In genomic region chrX:106485671-106486070, GRCm38 (mm10) we compare ENCODE assay signal across 9 mouse cellular contexts. TPM values are rescaled to one million over a fixed set of nuclear protein-coding genes. Genes with fewer than 3 reads are reported as not detected.
DNase-seq lines count a peak whose midpoint lies in the region; ATAC-seq and TF ChIP-seq lines count a peak whose summit lies in the region.
"Had no signal": no experiment of that assay in that cellular context is flagged by ENCODE, and none has a peak within 500 bp of the region (broad histone marks: within the 10 kb centered on the region; RNA-seq: fewer than 3 reads in every experiment).

No protein-coding gene starts in this region.

- DNase-seq in kidney, postnatal 0 days (ENCODE audit: low spot score) = no peak
- no peak for DNase-seq in kidney, adult 18-20 months
- DNase-seq in intestine, embryonic 14.5 days (ENCODE audit: low spot score) = peak; percentile 50
- DNase-seq in midbrain, postnatal 0 days (ENCODE audit: low spot score) = no peak
- no peak for DNase-seq in urinary bladder, adult 18-20 months (ENCODE audit: low spot score in 2 of 2)
- no peak for DNase-seq in urinary bladder, postnatal 4 days (ENCODE audit: low spot score in 2 of 2)
- DNase-seq in frontal cortex, postnatal 10 days (ENCODE audit: low spot score in 2 of 2) = no peak

- no peaks in the 10 kb centered on the region for H3K9me3 ChIP-seq in kidney, postnatal 0 days (replicated peaks; ENCODE audit: low read length)
- no peaks in the 10 kb centered on the region for H3K9me3 ChIP-seq in embryonic facial prominence, embryonic 13.5 days
- H3K9me3 ChIP-seq in intestine, embryonic 14.5 days (ENCODE audit: control insufficient read depth, low read length) = no peaks in the 10 kb centered on the region
- H3K9me3 ChIP-seq in midbrain, postnatal 0 days (ENCODE audit: low read length) = no peaks in the 10 kb centered on the region

- peak overlapping the region; percentile 67 for H3K4me2 ChIP-seq in kidney, postnatal 0 days (ENCODE audit: low read length)
- peak overlapping the region; percentile 63 for H3K4me2 ChIP-seq in embryonic facial prominence, embryonic 13.5 days
- H3K4me2 ChIP-seq in intestine, embryonic 14.5 days (ENCODE audit: low read length) = peak overlapping the region; percentile 53
- H3K4me2 ChIP-seq in midbrain, postnatal 0 days (ENCODE audit: low read depth, low read length, poor library complexity, severe bottlenecking) = peak overlapping the region; percentile 57

- H3K27me3 ChIP-seq in kidney, postnatal 0 days (ENCODE audit: insufficient read depth, low read length) = no peaks in the 10 kb centered on the region
- H3K27me3 ChIP-seq in embryonic facial prominence, embryonic 13.5 days = peaks cover 31% of the 10 kb centered on the region
- H3K27me3 ChIP-seq in intestine, embryonic 14.5 days (replicated peaks; ENCODE audit: control insufficient read depth, insufficient read depth, low read length) = peaks cover 15% of the 10 kb centered on the region; the same call in 1 of the 2 replicates
- peaks cover 14% of the 10 kb centered on the region; the same call in 1 of the 2 replicates for H3K27me3 ChIP-seq in midbrain, postnatal 0 days (ENCODE audit: insufficient read depth, low read length)

- ATAC-seq in kidney, postnatal 0 days (replicated peaks; ENCODE audit: low FRiP score, low read depth) = peak; percentile 54
- ATAC-seq in embryonic facial prominence, embryonic 13.5 days (ENCODE audit: insufficient number of reproducible peaks, insufficient read depth, low FRiP score, low TSS enrichment, low read depth) = peak; percentile 20; the same call in 1 of the 2 replicates
- ATAC-seq in intestine, embryonic 14.5 days (replicated peaks; ENCODE audit: low FRiP score, low TSS enrichment, low read depth) = peak; percentile 74; the same call in 1 of the 2 replicates
- peak; percentile 41; the same call in 1 of the 2 replicates for ATAC-seq in midbrain, postnatal 0 days (ENCODE audit: low FRiP score)

- no peaks in the 10 kb centered on the region for H3K4me1 ChIP-seq in kidney, postnatal 0 days (replicated peaks; ENCODE audit: insufficient read depth, low read length)
- H3K4me1 ChIP-seq in embryonic facial prominence, embryonic 13.5 days = no peaks in the 10 kb centered on the region
- no peaks in the 10 kb centered on the region for H3K4me1 ChIP-seq in intestine, embryonic 14.5 days (replicated peaks; ENCODE audit: control insufficient read depth, insufficient read depth, low read length)
- no peaks in the 10 kb centered on the region for H3K4me1 ChIP-seq in midbrain, postnatal 0 days (ENCODE audit: insufficient read depth, low read length)

- H3K27ac ChIP-seq in kidney, postnatal 0 days = no peak overlapping the region
- H3K27ac ChIP-seq in embryonic facial prominence, embryonic 13.5 days = no peak overlapping the region
- H3K27ac ChIP-seq in intestine, embryonic 14.5 days (ENCODE audit: low read depth) = peak overlapping the region; percentile 34; the same call in 1 of the 2 replicates
- H3K27ac ChIP-seq in midbrain, postnatal 0 days (ENCODE audit: low read depth, low read length) = no peak overlapping the region

- peak overlapping the region; percentile 39 for H3K4me3 ChIP-seq in kidney, postnatal 0 days (replicated peaks; ENCODE audit: low read depth, low read length)
- peak overlapping the region; percentile 50 for H3K4me3 ChIP-seq in embryonic facial prominence, embryonic 13.5 days
- peak overlapping the region; percentile 40 for H3K4me3 ChIP-seq in intestine, embryonic 14.5 days (ENCODE audit: low read depth, low read length)
- H3K4me3 ChIP-seq in midbrain, postnatal 0 days (ENCODE audit: low read depth, low read length) = peak overlapping the region; percentile 28

- no peak overlapping the region for H3K9ac ChIP-seq in kidney, postnatal 0 days (ENCODE audit: low read depth, low read length)
- peak overlapping the region; percentile 58; the same call in 1 of the 2 replicates for H3K9ac ChIP-seq in embryonic facial prominence, embryonic 13.5 days
- peak overlapping the region; percentile 34; the same call in 1 of the 2 replicates for H3K9ac ChIP-seq in intestine, embryonic 14.5 days (ENCODE audit: low read length)
- H3K9ac ChIP-seq in midbrain, postnatal 0 days (replicated peaks; ENCODE audit: low read length, poor library complexity, severe bottlenecking) = no peak overlapping the region

- WGBS in kidney, postnatal 0 days = 33% methylated on average over 9 of the region's 13 CpGs
- 18% methylated on average over 13 of the region's 13 CpGs for WGBS in embryonic facial prominence, embryonic 13.5 days
- 23% methylated on average over 5 of the region's 13 CpGs for WGBS in intestine, embryonic 14.5 days
- 19% methylated on average over 6 of the region's 13 CpGs for WGBS in midbrain, postnatal 0 days

- TF ChIP-seq CTCF in kidney, postnatal 0 days (IDR thresholded peaks at IDR 0.05; ENCODE audit: low read depth) = no peak
- TF ChIP-seq CTCF in midbrain, postnatal 0 days (IDR thresholded peaks at IDR 0.05) = no peak

- no peaks in the 10 kb centered on the region for H3K36me3 ChIP-seq in kidney, postnatal 0 days (ENCODE audit: insufficient read depth, low read length)
- H3K36me3 ChIP-seq in embryonic facial prominence, embryonic 13.5 days = no peaks in the 10 kb centered on the region
- no peaks in the 10 kb centered on the region for H3K36me3 ChIP-seq in intestine, embryonic 14.5 days (ENCODE audit: control insufficient read depth, insufficient read depth, low read length)
- no peaks in the 10 kb centered on the region for H3K36me3 ChIP-seq in midbrain, postnatal 0 days (ENCODE audit: insufficient read depth, low read length)

RNA-seq across cellular contexts. Expression of gene Fndc3c1, which starts 0.5 kb away (rescaled TPM):
- polyA plus RNA-seq in kidney, postnatal 0 days (2015; fragmentation: Nextera tagmentation; extraction: Ambion mirVana) = 1.1 and 1.4 TPM in 2 replicates
- polyA plus RNA-seq in embryonic facial prominence, embryonic 13.5 days (2015; fragmentation: Nextera tagmentation; extraction: Ambion mirVana) = 10.9 and 14.6 TPM in 2 replicates
- polyA plus RNA-seq in intestine, embryonic 14.5 days (2014; fragmentation: Nextera tagmentation; extraction: Ambion mirVana) = 10.2 and 12.2 TPM in 2 replicates
- total RNA-seq in midbrain, postnatal 0 days (2014; rRNA removed) = not detected in 2 replicates
- polyA plus RNA-seq in midbrain, postnatal 0 days (2015; fragmentation: Nextera tagmentation; extraction: Ambion mirVana) = 0.07 and 0.33 TPM in 2 replicates
- total RNA-seq: common myeloid progenitor, adult 5-6 weeks had no signal

Comparison
In these comparisons a context has a peak if more than half of its experiments do, and no peak if none do; other contexts are left out.
1. ATAC-seq: peak in every context shown above with its lines; median percentile 74 in intestine, embryonic 14.5 days; 54 in kidney, postnatal 0 days; 41 in midbrain, postnatal 0 days; 20 in embryonic facial prominence, embryonic 13.5 days.
2. H3K9ac ChIP-seq: peak in embryonic facial prominence, embryonic 13.5 days (single experiment) and intestine, embryonic 14.5 days (single experiment); none in kidney, postnatal 0 days (single experiment) and midbrain, postnatal 0 days (single experiment).
3. Peak in every context shown above with its lines, with median percentiles within 50 percentile points of each other: H3K4me2 ChIP-seq and H3K4me3 ChIP-seq.